Comparison of ENCODE assay signal across 21 mouse cellular contexts in the genomic region with DNA sequence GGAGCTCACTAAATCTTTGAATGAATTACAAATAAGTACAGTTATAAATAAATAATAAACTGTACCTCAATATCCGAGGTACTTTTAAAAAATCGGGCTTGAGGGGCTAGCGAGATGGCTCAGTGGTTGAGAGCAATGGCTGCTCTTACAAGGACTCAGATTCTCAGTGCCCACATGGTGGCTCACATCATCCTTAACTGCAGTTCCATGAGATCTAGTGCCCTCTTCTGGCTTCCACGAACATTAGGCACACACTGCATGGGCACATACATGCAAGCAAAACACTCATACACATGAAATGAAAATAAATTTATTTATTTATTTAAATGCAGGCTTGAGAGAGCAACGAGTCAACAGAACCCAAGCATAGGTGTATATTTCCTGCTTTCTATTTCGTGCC. TPM values are rescaled to one million over a fixed set of nuclear protein-coding genes. Genes with fewer than 3 reads are reported as not detected.
"Had no signal": no experiment of that assay in that cellular context is flagged by ENCODE, and none has a peak within 500 bp of the region (broad histone marks: within the 10 kb centered on the region; RNA-seq: fewer than 3 reads in every experiment).

No protein-coding gene starts in this region.

- H3K9me3 ChIP-seq: limb, embryonic 12.5 days; limb, embryonic 15.5 days; liver, embryonic 15.5 days; lung, embryonic 15.5 days; midbrain, embryonic 10.5 days had no signal

- DNase-seq: kidney, adult 18-20 months; kidney, adult 9 months; left cerebral cortex, postnatal 4 days; lung, adult 18-20 months; lung, postnatal 10 days; lung, postnatal 36 days; thymus, adult 18-20 months; thymus, postnatal 36 days had no signal

- H3K9ac ChIP-seq: limb, embryonic 12.5 days; limb, embryonic 15.5 days; liver, embryonic 15.5 days; lung, embryonic 15.5 days had no signal

- H3K27ac ChIP-seq: limb, embryonic 12.5 days; limb, embryonic 15.5 days; liver, embryonic 15.5 days; lung, embryonic 15.5 days; midbrain, embryonic 10.5 days had no signal

- H3K4me1 ChIP-seq: limb, embryonic 12.5 days; limb, embryonic 15.5 days; liver, embryonic 15.5 days had no signal

- H3K36me3 ChIP-seq: limb, embryonic 12.5 days; limb, embryonic 15.5 days; liver, embryonic 15.5 days; lung, embryonic 15.5 days; midbrain, embryonic 10.5 days had no signal

- H3K4me3 ChIP-seq: limb, embryonic 12.5 days; limb, embryonic 15.5 days; liver, embryonic 15.5 days; lung, embryonic 15.5 days; megakaryocyte, embryonic 14.5 days; midbrain, embryonic 10.5 days had no signal

- H3K4me2 ChIP-seq: limb, embryonic 12.5 days; limb, embryonic 15.5 days; liver, embryonic 11.5 days; liver, embryonic 15.5 days; lung, embryonic 15.5 days had no signal

- ATAC-seq: midbrain, embryonic 16.5 days had no signal

RNA-seq across cellular contexts. Expression of gene Zdhhc22, which starts 5.7 kb away (rescaled TPM):
- polyA plus RNA-seq: kidney, embryonic 16.5 days; large intestine, adult 2 months; limb, embryonic 15.5 days; spleen, adult 2 months; testis, adult 2 months; urinary bladder, adult 2 months had no signal

RNA-seq across cellular contexts. Expression of gene Tmem63c, which starts 25.2 kb away (rescaled TPM):
- polyA plus RNA-seq: limb, embryonic 12.5 days; limb, embryonic 15.5 days; liver, embryonic 11.5 days; liver, embryonic 15.5 days had no signal
